Mouse (Mus musculus): ENCODE measurements around the gene Rps7. TPM values are rescaled to one million over a fixed set of nuclear protein-coding genes. Genes with fewer than 3 reads are reported as not detected.

The Rps7 gene
- polyA plus RNA-seq (2014; fragmentation: Illumina TruSeq; extraction: RNeasy Lipid Tissue Mini Kit (QIAGEN cat#74804)), result 1,150 TPM

DNA sequence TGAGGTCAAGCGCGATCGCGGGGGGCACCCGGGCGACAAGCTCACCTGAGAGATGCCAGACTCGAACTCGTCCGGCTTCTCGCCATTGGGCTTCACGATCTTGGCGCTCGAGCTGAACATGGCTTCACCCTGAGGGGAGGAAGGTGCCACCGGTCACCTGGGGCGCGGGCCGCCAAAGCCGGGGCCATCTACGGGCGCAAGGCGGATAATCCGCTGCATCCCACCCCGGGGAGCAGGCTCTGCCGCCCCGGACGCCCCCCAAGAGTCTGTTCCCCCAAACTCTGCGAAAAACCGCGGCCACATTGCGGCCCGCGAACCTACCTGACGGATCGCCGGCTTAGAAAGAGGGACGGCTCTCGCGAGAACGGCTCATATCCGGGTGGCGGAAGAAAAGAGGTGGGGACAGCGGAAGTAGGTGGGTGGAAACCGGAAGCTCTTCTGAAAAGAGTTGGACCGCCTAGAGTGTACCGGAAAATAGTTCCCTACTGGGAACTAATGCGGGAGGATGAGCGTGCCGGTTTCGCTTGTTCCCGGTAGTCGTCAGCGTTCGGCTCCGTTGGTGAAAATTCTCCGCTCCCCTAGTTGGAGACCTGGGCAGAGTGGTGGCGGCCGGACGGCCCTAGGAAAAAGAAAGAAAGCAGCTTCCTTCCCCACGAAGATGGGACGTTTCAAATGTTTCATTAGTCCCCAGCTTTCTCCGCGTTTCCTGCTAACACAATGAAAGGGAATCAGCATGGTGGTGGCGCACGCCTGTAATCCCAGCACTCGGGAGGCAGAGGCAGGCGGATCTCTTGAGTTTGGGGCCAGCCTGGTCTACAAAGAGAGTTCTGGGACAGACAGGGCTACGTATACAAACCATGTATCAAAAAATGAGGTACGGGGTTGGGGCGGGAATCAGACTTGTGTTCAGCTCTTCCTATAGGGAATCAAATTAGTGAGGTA is at the start of gene Rps7:
Rps7 (minus strand) TSS at position 419 of the 942 bp plus-strand sequence.

DNA sequence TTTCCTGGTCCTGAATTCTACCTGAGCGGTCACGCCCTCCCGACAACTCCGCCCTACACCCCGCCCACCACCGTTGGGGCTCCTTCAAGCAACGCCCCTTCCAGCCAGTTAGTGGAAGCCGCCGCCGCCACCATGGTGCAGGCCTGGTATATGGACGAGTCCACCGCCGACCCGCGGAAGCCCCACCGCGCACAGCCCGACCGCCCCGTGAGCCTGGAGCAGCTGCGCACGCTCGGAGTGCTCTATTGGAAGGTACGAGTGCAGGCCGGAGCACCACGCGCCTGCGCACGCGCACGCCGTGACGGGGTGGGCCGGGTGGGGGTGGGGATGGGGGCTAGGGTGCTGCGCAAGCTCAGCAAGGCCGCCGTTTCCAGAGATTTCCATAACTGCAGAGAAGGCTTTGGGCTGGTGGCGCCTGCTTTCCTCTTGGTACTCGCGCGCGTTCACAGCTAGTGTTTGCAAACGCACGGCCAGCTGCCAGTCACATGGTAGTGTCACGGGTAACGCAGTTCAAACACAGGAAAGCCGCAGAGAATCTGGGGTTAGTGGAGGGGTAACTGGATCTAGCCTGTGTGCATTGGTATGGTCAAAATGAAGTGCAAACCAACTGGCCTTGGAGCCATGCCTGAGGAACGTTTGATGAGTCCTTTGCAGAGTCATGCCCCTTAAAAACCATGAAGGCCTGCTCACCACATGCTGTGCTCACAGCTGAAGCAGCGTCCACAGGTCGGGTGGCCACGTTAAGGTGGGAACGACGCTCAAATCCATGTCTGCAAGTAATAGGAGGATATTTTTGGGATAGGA is 39.6 kb upstream of the Rps7 start, which contains the start of gene Adi1:
Adi1 (plus strand) TSS at position 111 of the 804 bp plus-strand sequence.

DNA sequence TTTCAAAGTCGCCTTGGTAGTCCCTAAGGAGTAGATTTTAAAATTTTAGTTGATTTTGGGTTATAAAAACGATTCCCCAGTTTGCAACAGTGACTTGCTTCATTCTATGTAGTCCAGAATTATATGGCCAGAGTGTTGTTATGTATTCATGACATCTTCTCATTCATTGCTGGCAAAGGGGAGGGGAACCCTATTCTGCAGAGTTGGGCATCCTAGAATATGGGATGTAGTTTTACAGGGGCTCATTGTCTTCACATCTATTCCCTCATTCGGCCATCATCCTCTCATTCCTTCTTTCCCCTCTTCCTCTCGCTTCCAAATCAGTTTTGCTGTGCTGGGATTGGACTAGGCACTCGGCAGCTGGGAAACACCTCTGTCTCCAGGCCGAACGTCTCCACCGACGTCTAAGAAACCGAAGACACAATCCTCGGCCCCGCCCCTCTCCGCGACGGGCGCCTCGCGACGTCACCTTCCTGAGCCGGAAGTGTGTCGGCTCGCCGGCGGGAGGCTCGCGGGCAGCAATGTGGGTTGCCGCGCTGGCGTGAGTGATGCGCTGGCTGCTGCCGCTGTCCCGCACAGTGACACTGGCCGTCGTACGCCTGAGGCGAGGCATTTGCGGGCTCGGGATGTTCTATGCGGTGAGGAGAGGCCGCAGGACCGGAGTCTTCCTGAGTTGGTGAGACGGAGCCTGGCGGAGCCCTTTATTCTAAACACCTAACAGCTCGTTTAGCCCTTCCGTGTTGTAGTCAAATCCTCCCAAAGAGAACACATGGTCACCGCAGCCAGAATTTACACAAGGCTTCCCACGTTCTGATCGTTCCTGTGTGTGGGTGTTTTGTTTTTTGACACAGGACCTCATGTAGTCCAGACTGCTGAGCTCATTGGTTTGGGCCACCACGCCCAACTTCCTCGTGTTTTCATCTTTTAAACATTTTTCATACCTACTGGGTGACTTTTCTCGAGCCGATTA is 13.7 kb upstream of the Rps7 start, which contains the start of gene Rnaseh1:
Rnaseh1 (plus strand) TSS at position 462 of the 970 bp plus-strand sequence.

GRCm38 (mm10) chr12:28623195-28623594 is 12.6 kb downstream of the Rps7 start, which contains the start of gene Colec11:
TSS of gene Colec11 (minus strand) at chr12:28623377.

GRCm38 (mm10) chr12:28582423-28582822 is 53.3 kb downstream of the Rps7 start, which contains the start of gene Allc:
TSS of gene Allc (minus strand) at chr12:28582523.

Other genes with a start within 250 kb of the Rps7 start
- gene Dcdc2c, start 83.6 kb downstream of the Rps7 start, polyA plus RNA-seq (2014; fragmentation: Illumina TruSeq; extraction: RNeasy Lipid Tissue Mini Kit (QIAGEN cat#74804)), result 0.54 TPM
- not detected for gene Allc, start 53.4 kb downstream of the Rps7 start, polyA plus RNA-seq (2014; fragmentation: Illumina TruSeq; extraction: RNeasy Lipid Tissue Mini Kit (QIAGEN cat#74804))
- gene Colec11, start 12.6 kb downstream of the Rps7 start, polyA plus RNA-seq (2014; fragmentation: Illumina TruSeq; extraction: RNeasy Lipid Tissue Mini Kit (QIAGEN cat#74804)), result 1.7 TPM
- gene Rnaseh1, start 13.6 kb upstream of the Rps7 start, polyA plus RNA-seq (2014; fragmentation: Illumina TruSeq; extraction: RNeasy Lipid Tissue Mini Kit (QIAGEN cat#74804)), result 2.2 TPM
- 140 TPM for gene Adi1, start 39.3 kb upstream of the Rps7 start, polyA plus RNA-seq (2014; fragmentation: Illumina TruSeq; extraction: RNeasy Lipid Tissue Mini Kit (QIAGEN cat#74804))
- 17.8 TPM for gene Trappc12, start 114.5 kb upstream of the Rps7 start, polyA plus RNA-seq (2014; fragmentation: Illumina TruSeq; extraction: RNeasy Lipid Tissue Mini Kit (QIAGEN cat#74804))
- 0.63 TPM for gene Eipr1, start 115.8 kb upstream of the Rps7 start, polyA plus RNA-seq (2014; fragmentation: Illumina TruSeq; extraction: RNeasy Lipid Tissue Mini Kit (QIAGEN cat#74804))

All from ovary, adult 10 weeks (tissue).